Mouse (Mus musculus): Measurements from ENCODE around the gene Gm13290. TPM values are rescaled to one million over a fixed set of nuclear protein-coding genes. Genes with fewer than 3 reads are reported as not detected.
"Not testable (repeated sequence)": the region's sequence is repeated elsewhere in the genome, so short reads cannot be mapped to it uniquely, and the experiment has no call there.

Gene Gm13290
- polyA plus RNA-seq (2015; fragmentation: Nextera tagmentation; extraction: Ambion mirVana) = 0.46 and 0.59 TPM in 2 replicates

GRCm38 (mm10) chr4:88773534-88773933, at the start of gene Gm13290:
Gene Gm13290, plus strand, starts transcription at chr4:88773834.
- not testable (repeated sequence) for H3K4me3 ChIP-seq; H3K4me1 ChIP-seq; H3K4me2 ChIP-seq (replicated peaks); ATAC-seq (ENCODE audit: low FRiP score, low read depth); H3K36me3 ChIP-seq; H3K27ac ChIP-seq; H3K9ac ChIP-seq; H3K9me3 ChIP-seq; H3K27me3 ChIP-seq
- no CpG with 5 or more reads among the region's 32 CpGs for WGBS

GRCm38 (mm10) chr4:88726727-88727126, 46.9 kb upstream of the Gm13290 start:
- Histone ChIP-seq H3K27ac (no peak overlapping the region), H3K9ac (no peak overlapping the region), H3K9me3 (no peaks in the 10 kb centered on the region), H3K4me3 (no peak overlapping the region), H3K4me2 (replicated peaks) (no peak overlapping the region), H3K27me3 (no peaks in the 10 kb centered on the region), H3K4me1 (no peaks in the 10 kb centered on the region), H3K36me3 (no peaks in the 10 kb centered on the region)
- WGBS = 81% methylated on average over 6 of the region's 6 CpGs
- no peak for ATAC-seq (ENCODE audit: low FRiP score, low read depth)

- no peaks in the 10 kb centered on the region for H3K9me3 ChIP-seq
- H3K4me1 ChIP-seq = no peaks in the 10 kb centered on the region
- ATAC-seq (ENCODE audit: low FRiP score, low read depth) = no peak
- H3K36me3 ChIP-seq = no peaks in the 10 kb centered on the region
- H3K4me2 ChIP-seq (replicated peaks) = no peak overlapping the region
- no peak overlapping the region for H3K4me3 ChIP-seq
- H3K27ac ChIP-seq = no peak overlapping the region
- WGBS = 0% methylated on average over 1 of the region's 1 CpGs
- no peaks in the 10 kb centered on the region for H3K27me3 ChIP-seq
- no peak overlapping the region for H3K9ac ChIP-seq
These were observed 46.3 kb upstream of the Gm13290 start for GRCm38 (mm10) chr4:88727324-88727723.

- WGBS = 7% methylated on average over 2 of the region's 2 CpGs
- no peaks in the 10 kb centered on the region for H3K36me3 ChIP-seq
- H3K9me3 ChIP-seq = no peaks in the 10 kb centered on the region
- H3K27me3 ChIP-seq = no peaks in the 10 kb centered on the region
- ATAC-seq (ENCODE audit: low FRiP score, low read depth) = no peak
- H3K27ac ChIP-seq = no peak overlapping the region
- no peak overlapping the region for H3K4me3 ChIP-seq
- no peaks in the 10 kb centered on the region for H3K4me1 ChIP-seq
- H3K4me2 ChIP-seq (replicated peaks) = no peak overlapping the region
- no peak overlapping the region for H3K9ac ChIP-seq
These were observed 35.2 kb upstream of the Gm13290 start for GRCm38 (mm10) chr4:88738480-88738879.

- 78% methylated on average over 6 of the region's 6 CpGs for WGBS
- Histone ChIP-seq H3K36me3 (no peaks in the 10 kb centered on the region), H3K9me3 (no peaks in the 10 kb centered on the region), H3K27me3 (no peaks in the 10 kb centered on the region), H3K4me1 (no peaks in the 10 kb centered on the region), H3K9ac (no peak overlapping the region), H3K4me3 (no peak overlapping the region), H3K27ac (no peak overlapping the region), H3K4me2 (replicated peaks) (no peak overlapping the region)
- no peak for ATAC-seq (ENCODE audit: low FRiP score, low read depth)
These were observed 34.6 kb upstream of the Gm13290 start for GRCm38 (mm10) chr4:88739036-88739435.

- ATAC-seq (ENCODE audit: low FRiP score, low read depth) = no peak
- Histone ChIP-seq H3K36me3 (no peaks in the 10 kb centered on the region), H3K4me1 (peaks cover 7% of the 10 kb centered on the region), H3K27ac (no peak overlapping the region), H3K9ac (no peak overlapping the region), H3K27me3 (no peaks in the 10 kb centered on the region), H3K4me3 (no peak overlapping the region), H3K4me2 (replicated peaks) (no peak overlapping the region), H3K9me3 (no peaks in the 10 kb centered on the region)
- WGBS = 83% methylated on average over 4 of the region's 4 CpGs
These were observed 32.2 kb upstream of the Gm13290 start for GRCm38 (mm10) chr4:88741426-88741825.

- ATAC-seq (ENCODE audit: low FRiP score, low read depth) = no peak
- Histone ChIP-seq H3K27ac (no peak overlapping the region), H3K9me3 (no peaks in the 10 kb centered on the region), H3K27me3 (no peaks in the 10 kb centered on the region), H3K9ac (0 out of 2 replicates have a peak overlapping the region, but pooled peaks have one; percentile 19), H3K4me1 (peaks cover 7% of the 10 kb centered on the region), H3K4me2 (replicated peaks) (no peak overlapping the region), H3K36me3 (no peaks in the 10 kb centered on the region), H3K4me3 (no peak overlapping the region)
- 72% methylated on average over 7 of the region's 7 CpGs for WGBS
These were observed 30.8 kb upstream of the Gm13290 start for GRCm38 (mm10) chr4:88742771-88743371.

GRCm38 (mm10) chr4:88744207-88744606, 29.4 kb upstream of the Gm13290 start:
- Histone ChIP-seq H3K36me3 (no peaks in the 10 kb centered on the region), H3K4me2 (replicated peaks) (no peak overlapping the region), H3K27ac (no peak overlapping the region), H3K9ac (no peak overlapping the region), H3K4me1 (peaks cover 7% of the 10 kb centered on the region), H3K9me3 (no peaks in the 10 kb centered on the region), H3K4me3 (no peak overlapping the region), H3K27me3 (no peaks in the 10 kb centered on the region)
- 77% methylated on average over 3 of the region's 3 CpGs for WGBS
- ATAC-seq (ENCODE audit: low FRiP score, low read depth) = no peak

GRCm38 (mm10) chr4:88749926-88750325, 23.7 kb upstream of the Gm13290 start:
- H3K27ac ChIP-seq = no peak overlapping the region
- H3K4me1 ChIP-seq = peaks cover 7% of the 10 kb centered on the region
- no peak for ATAC-seq (ENCODE audit: low FRiP score, low read depth)
- H3K4me3 ChIP-seq = no peak overlapping the region
- no peak overlapping the region for H3K4me2 ChIP-seq (replicated peaks)
- no peaks in the 10 kb centered on the region for H3K36me3 ChIP-seq
- no peak overlapping the region; the same call in 1 of the 2 replicates for H3K9ac ChIP-seq
- H3K27me3 ChIP-seq = no peaks in the 10 kb centered on the region
- no peaks in the 10 kb centered on the region for H3K9me3 ChIP-seq
- whole genome bisulfite sequencing = 21% methylated on average over 6 of the region's 6 CpGs

- H3K4me2 ChIP-seq (replicated peaks); H3K9ac ChIP-seq; H3K27me3 ChIP-seq; H3K9me3 ChIP-seq; H3K36me3 ChIP-seq; ATAC-seq (ENCODE audit: low FRiP score, low read depth); H3K27ac ChIP-seq; H3K4me3 ChIP-seq; H3K4me1 ChIP-seq: not testable (repeated sequence)
- 79% methylated on average over 15 of the region's 15 CpGs for WGBS
These were observed 18.8 kb upstream of the Gm13290 start, which contains the start of gene Gm13271 for GRCm38 (mm10) chr4:88754818-88755340. Gene Gm13271, plus strand, starts transcription at chr4:88754868.

- peak overlapping the region; percentile 95 for H3K27ac ChIP-seq
- H3K36me3 ChIP-seq; H3K4me1 ChIP-seq; H3K27me3 ChIP-seq; ATAC-seq (ENCODE audit: low FRiP score, low read depth); H3K9me3 ChIP-seq: not testable (repeated sequence)
- H3K4me3 ChIP-seq = peak overlapping the region; percentile 54
- H3K9ac ChIP-seq = peak overlapping the region; percentile 75
- peak overlapping the region; percentile 74 for H3K4me2 ChIP-seq (replicated peaks)
- WGBS = 8% methylated on average over 29 of the region's 31 CpGs
These were observed 16.8 kb upstream of the Gm13290 start for GRCm38 (mm10) chr4:88756581-88757513.

- peak; percentile 100 for ATAC-seq (ENCODE audit: low FRiP score, low read depth)
- H3K36me3 ChIP-seq, H3K4me1 ChIP-seq, H3K27me3 ChIP-seq, H3K9me3 ChIP-seq: not testable (repeated sequence)
- H3K9ac ChIP-seq = peak overlapping the region; percentile 75
- peak overlapping the region; percentile 54 for H3K4me3 ChIP-seq
- H3K27ac ChIP-seq = peak overlapping the region; percentile 95
- H3K4me2 ChIP-seq (replicated peaks) = peak overlapping the region; percentile 74
- WGBS = under 1% methylated on average over 17 of the region's 21 CpGs
These were observed 16.0 kb upstream of the Gm13290 start for GRCm38 (mm10) chr4:88757628-88758031.
